Mouse (Mus musculus): ENCODE measurements around the gene Wscd2.
A peak's percentile ranks its signal among the peaks of the same experiment; 100 is the strongest.

Wscd2 gene

DNA sequence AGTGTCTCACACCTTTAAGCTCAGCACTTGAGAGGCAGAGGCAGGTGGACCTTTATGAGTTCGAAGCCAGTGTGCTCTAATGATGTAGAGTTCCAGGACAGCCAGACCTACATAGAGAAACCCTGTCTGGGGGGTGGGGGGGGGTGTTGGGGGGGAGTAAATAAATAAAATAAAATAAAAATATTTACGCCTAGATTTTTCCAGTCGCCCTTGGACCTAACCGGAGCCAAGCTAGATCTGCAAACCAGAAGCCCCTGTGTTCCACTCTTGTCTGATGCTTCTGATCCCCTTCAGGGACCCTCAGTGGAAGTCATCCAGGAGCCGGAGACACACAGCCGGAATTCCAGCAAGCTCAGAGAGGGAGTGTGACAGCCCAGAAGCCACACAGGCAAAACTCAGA lies at the start of gene Wscd2:
Gene Wscd2, plus strand, starts transcription at position 301 of the 400 bp plus-strand sequence.
- no peak for DNase-seq (ENCODE audit: low spot score in 2 of 2)

DNA sequence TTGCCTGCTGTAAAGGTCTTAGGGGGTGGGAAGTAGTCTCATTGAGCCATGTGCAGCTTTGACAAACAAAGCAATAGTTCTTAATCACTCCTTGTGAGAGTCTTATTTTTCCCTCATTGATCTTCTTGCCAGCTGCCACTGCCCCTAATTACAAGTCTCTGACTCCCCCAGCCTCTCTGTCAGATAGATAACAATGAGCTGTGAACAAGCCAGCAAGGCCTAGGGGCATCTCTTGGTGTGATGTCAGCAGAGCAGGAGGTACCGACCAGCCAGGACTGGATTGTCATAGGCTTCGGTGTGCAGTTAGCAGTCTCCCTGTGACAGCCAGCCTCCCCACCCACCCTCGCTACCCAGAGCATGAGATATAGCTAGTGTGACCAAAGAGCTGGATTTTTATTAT lies 48.0 kb upstream of the Wscd2 start:
- DNase-seq (ENCODE audit: low spot score in 2 of 2), result no peak

DNA sequence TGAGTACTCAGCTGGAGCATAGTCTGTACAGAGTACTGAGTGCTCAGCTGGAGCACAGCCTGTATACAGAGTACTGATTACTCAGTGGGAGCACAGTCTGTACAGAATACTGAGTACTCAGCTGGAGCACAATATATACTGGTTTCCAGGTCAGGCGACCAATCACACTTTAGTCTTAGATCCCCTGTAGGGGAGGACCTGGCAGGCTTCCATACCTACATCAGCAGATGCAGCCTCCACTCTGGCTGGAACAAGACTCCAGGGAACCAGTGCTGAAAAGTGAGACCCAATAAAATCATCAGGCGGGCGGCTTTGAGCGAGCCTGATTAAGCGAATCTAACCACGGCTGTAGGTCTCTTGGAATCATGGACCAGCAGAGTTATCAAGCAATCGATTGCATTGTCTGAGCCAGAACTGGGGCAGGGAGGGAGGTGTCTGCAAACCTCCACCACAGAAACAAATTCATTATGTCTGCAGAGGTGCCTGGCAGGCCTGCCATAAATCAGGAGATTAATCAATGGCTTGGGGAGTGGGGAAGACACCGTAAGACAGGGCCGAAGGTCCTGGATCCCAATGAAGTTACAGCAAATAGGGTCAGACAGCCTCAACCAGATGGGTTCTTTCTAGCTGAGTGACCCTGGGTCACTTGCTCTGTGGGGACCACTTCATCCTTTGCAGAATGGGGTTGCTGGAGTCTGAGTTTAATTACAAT lies 42.0 kb upstream of the Wscd2 start:
- DNase-seq (ENCODE audit: low spot score in 2 of 2), result no peak

GRCm38 (mm10) chr5:113449336-113449735 lies 40.8 kb upstream of the Wscd2 start:
- no peak for DNase-seq (ENCODE audit: low spot score in 2 of 2)

DNA sequence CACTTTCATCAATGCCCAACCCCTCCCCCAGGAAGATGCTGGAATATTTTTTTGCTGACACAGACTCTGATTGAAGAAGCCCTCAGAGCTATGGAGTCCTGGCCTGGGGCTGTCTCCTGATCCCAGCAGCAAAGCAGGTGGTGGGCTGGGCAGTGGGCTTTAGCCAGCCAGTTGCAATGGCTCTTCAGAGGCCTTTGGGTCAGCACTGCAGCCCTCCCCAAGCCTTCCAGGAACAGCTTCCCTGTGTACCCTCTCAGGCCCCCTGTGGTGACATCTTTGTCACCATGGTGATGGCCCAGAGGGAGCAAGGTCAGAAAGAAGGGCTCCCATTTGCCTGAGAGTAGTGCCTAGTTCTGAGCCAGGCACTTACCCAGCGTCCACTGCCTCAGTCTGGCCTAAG lies 37.4 kb upstream of the Wscd2 start:
- no peak for DNase-seq (ENCODE audit: low spot score in 2 of 2)

- no peak for DNase-seq (ENCODE audit: low spot score in 2 of 2)
These were observed 36.8 kb upstream of the Wscd2 start for GRCm38 (mm10) chr5:113453356-113453755.

GRCm38 (mm10) chr5:113456020-113456419 lies 34.1 kb upstream of the Wscd2 start:
- DNase-seq (ENCODE audit: low spot score in 2 of 2), result peak in 1 of 2 experiments; percentile 29

DNA sequence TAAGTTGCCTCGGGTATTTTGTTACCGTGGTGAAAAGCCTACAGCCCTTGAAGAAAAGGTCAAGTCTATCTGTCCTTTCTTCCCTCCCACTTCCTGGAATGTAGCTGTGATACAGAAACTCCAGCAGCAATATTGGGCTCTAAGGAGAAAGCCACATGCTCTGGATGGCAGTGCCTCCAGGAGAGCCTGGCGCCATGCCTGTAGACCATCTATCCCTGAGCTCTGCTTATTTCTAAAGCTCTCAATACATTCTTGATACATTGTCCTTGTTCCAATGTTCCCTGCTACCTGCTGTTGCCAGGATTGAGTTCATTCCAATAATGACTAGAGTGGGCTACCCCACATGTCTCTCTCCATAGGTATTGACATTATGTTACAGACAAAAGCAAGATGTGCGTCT lies 33.4 kb upstream of the Wscd2 start:
- no peak for DNase-seq (ENCODE audit: low spot score in 2 of 2)

- DNase-seq (ENCODE audit: low spot score in 2 of 2), result no peak
These were observed 32.9 kb upstream of the Wscd2 start for GRCm38 (mm10) chr5:113457260-113457659.

- DNase-seq (ENCODE audit: low spot score in 2 of 2), result no peak
These were observed 30.2 kb upstream of the Wscd2 start for GRCm38 (mm10) chr5:113459942-113460341.

DNA sequence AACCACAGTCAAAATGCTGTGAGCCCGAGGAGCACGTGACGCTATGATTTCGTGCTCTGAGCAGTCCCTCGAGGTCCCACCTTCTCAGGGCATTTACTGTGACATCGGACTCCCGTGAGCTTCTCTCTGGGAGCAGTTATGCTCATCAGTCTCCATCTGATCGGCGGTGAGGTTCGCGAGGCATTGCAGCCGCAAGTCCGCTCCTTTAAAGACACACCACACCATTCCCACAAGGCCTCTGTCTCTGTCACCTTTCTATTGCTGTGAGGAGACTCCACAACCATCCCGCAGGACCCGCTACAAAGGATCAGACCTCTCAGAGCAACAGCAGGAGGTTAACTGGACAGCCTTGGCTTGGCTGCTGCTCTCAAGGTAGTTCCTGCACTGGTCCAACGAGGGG lies 28.6 kb upstream of the Wscd2 start:
- DNase-seq (ENCODE audit: low spot score in 2 of 2), result no peak

GRCm38 (mm10) chr5:113461998-113462625 lies 28.0 kb upstream of the Wscd2 start:
- DNase-seq (ENCODE audit: low spot score in 2 of 2), result no peak

- no peak for DNase-seq (ENCODE audit: low spot score in 2 of 2)
These were observed 25.4 kb upstream of the Wscd2 start for GRCm38 (mm10) chr5:113464731-113465130.

GRCm38 (mm10) chr5:113466536-113466935 lies 23.6 kb upstream of the Wscd2 start:
- no peak for DNase-seq (ENCODE audit: low spot score in 2 of 2)

DNA sequence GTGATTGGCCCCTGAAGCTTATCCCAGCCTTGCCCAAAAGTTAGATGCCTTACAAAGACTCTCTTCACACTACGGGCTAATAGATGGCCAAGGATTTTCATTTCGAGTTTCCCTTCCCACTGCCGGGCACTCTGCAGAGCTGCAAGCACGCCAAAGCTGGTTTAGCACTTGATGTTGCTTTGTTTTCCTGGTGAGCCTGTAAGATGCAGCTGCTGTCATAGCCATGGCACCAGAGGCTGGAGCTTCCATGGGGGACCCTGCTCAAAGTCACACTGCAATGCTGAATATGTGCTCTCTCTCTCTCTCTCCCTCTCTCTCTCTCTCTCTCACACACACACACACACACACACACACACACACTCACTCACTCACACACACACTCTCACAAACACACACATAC lies 23.1 kb upstream of the Wscd2 start:
- no peak for DNase-seq (ENCODE audit: low spot score in 2 of 2)

DNA sequence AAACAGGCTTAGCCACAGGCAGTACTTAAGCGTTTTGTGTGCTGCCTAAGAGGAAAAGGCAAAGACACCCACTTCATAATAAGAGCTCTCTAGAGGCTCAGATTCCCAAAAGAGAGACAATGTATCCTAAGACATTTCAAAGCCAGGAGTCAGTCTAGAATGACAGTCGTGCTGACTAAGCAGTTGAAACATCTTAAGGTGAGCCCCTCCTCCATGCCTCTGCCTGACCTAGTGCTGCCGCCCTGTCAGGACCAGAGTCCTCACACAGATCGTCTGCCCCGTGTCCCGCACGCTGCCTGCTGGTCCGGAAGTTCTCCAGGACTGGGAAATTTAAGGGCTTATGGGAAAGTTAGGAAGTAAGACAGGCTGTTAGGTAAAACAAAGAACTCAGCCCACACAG lies 22.4 kb upstream of the Wscd2 start:
- DNase-seq (ENCODE audit: low spot score in 2 of 2), result no peak

DNA sequence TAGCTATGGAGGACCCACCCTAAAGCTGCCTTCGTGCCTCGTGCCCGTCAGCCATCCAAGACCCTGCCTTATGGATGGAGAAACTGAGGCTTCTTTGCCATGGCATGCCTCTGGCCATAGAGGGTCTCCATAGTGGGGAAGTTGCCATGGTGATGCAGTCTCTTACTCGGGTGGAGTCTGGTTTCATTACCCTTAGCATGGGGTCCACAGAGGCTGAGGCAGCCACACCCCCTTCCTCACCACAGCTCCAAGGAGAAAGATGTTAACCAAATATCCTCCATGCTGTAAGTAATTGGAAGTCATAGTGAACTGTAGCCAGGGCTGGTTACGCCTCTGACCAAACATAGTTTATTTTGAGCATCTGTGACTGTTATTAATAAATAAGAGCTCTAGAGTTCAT lies 21.5 kb upstream of the Wscd2 start:
- DNase-seq (ENCODE audit: low spot score in 2 of 2), result no peak

DNA sequence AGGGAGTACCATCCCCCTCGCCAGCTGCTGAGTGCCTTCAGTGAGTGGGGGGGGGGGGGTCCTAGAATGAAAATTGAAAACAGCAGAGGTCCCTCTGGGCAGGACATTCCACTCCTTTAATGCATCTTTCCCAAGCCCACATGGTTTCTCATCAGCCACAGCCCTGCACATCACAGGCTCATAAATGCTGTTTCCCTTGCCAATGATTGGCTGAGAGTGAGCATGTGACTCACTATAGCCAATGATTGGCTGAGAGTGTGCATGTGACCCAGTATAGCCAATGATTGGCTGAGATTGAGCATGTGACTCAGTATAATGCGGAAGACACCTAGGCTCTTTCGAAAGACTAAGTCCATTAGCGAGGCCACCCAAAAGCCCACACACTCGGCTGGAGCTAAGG lies 20.9 kb upstream of the Wscd2 start:
- DNase-seq (ENCODE audit: low spot score in 2 of 2), result no peak

- no peak for DNase-seq (ENCODE audit: low spot score in 2 of 2)
These were observed 20.3 kb upstream of the Wscd2 start for GRCm38 (mm10) chr5:113469826-113470225.

- peak; percentile 37 to 48 for DNase-seq (ENCODE audit: low spot score in 2 of 2)
These were observed 18.7 kb upstream of the Wscd2 start for GRCm38 (mm10) chr5:113471417-113471816.

- DNase-seq (ENCODE audit: low spot score in 2 of 2), result no peak
These were observed 17.8 kb upstream of the Wscd2 start for GRCm38 (mm10) chr5:113472339-113472738.

GRCm38 (mm10) chr5:113476816-113477215 lies 13.3 kb upstream of the Wscd2 start:
- DNase-seq (ENCODE audit: low spot score in 2 of 2), result no peak

- DNase-seq (ENCODE audit: low spot score in 2 of 2), result no peak
These were observed 11.1 kb upstream of the Wscd2 start for GRCm38 (mm10) chr5:113479075-113479474.

- no peak for DNase-seq (ENCODE audit: low spot score in 2 of 2)
These were observed 9.7 kb upstream of the Wscd2 start for GRCm38 (mm10) chr5:113480451-113480850.
